Mouse (Mus musculus): ENCODE data around the gene Upk3bl.
"Not testable (repeated sequence)": the region's sequence is repeated elsewhere in the genome, so short reads cannot be mapped to it uniquely, and the experiment has no call there.

The Upk3bl gene

GRCm38 (mm10) chr5:136045987-136046386 lies 8.3 kb upstream of the Upk3bl start:
- DNase-seq (ENCODE audit: low spot score), result peak; percentile 74

- DNase-seq (ENCODE audit: low spot score), result not testable (repeated sequence)
Measured at GRCm38 (mm10) chr5:136048541-136048940, 5.8 kb upstream of the Upk3bl start.

- no peak for DNase-seq (ENCODE audit: low spot score)
Measured at GRCm38 (mm10) chr5:136049926-136050325, 4.4 kb upstream of the Upk3bl start.

- peak; percentile 52 for DNase-seq (ENCODE audit: low spot score)
Measured at GRCm38 (mm10) chr5:136051231-136052085, 2.8 kb upstream of the Upk3bl start.

- peak; percentile 43 for DNase-seq (ENCODE audit: low spot score)
Measured at GRCm38 (mm10) chr5:136052861-136053655, 1.2 kb upstream of the Upk3bl start.

- DNase-seq (ENCODE audit: low spot score), result no peak
Measured at GRCm38 (mm10) chr5:136056062-136056461, 1.8 kb downstream of the Upk3bl start.

- no peak for DNase-seq (ENCODE audit: low spot score)
Measured at GRCm38 (mm10) chr5:136057085-136057484, 2.8 kb downstream of the Upk3bl start.

- peak; percentile 76 for DNase-seq (ENCODE audit: low spot score)
Measured at GRCm38 (mm10) chr5:136061567-136061966, 7.3 kb downstream of the Upk3bl start.

GRCm38 (mm10) chr5:136063920-136064319 lies 9.6 kb downstream of the Upk3bl start:
- no peak for DNase-seq (ENCODE audit: low spot score)

GRCm38 (mm10) chr5:136066404-136067148 lies 12.3 kb downstream of the Upk3bl start:
- not testable (repeated sequence) for DNase-seq (ENCODE audit: low spot score)

GRCm38 (mm10) chr5:136069411-136069810 lies 15.1 kb downstream of the Upk3bl start:
- DNase-seq (ENCODE audit: low spot score), result no peak

- no peak for DNase-seq (ENCODE audit: low spot score)
Measured at GRCm38 (mm10) chr5:136073051-136073450, 18.8 kb downstream of the Upk3bl start.

- DNase-seq (ENCODE audit: low spot score), result no peak
Measured at GRCm38 (mm10) chr5:136073526-136073925, 19.2 kb downstream of the Upk3bl start.

GRCm38 (mm10) chr5:136075076-136075475 lies 20.8 kb downstream of the Upk3bl start:
- DNase-seq (ENCODE audit: low spot score), result no peak

- no peak for DNase-seq (ENCODE audit: low spot score)
Measured at GRCm38 (mm10) chr5:136076284-136076683, 22.0 kb downstream of the Upk3bl start.

- no peak for DNase-seq (ENCODE audit: low spot score)
Measured at GRCm38 (mm10) chr5:136077001-136077550, 22.8 kb downstream of the Upk3bl start.

GRCm38 (mm10) chr5:136078136-136078535 lies 23.8 kb downstream of the Upk3bl start:
- DNase-seq (ENCODE audit: low spot score), result no peak

- no peak for DNase-seq (ENCODE audit: low spot score)
Measured at GRCm38 (mm10) chr5:136082345-136082744, 28.1 kb downstream of the Upk3bl start.

- DNase-seq (ENCODE audit: low spot score), result peak; percentile 92
Measured at GRCm38 (mm10) chr5:136083669-136084107, 29.4 kb downstream of the Upk3bl start, which contains the start of gene Rasa4. TSS of gene Rasa4 (plus strand) at chr5:136083916.

GRCm38 (mm10) chr5:136084144-136084881 lies 30.0 kb downstream of the Upk3bl start:
- no peak for DNase-seq (ENCODE audit: low spot score)
